Mouse (Mus musculus) megakaryocyte-erythroid progenitor cell, adult 5 weeks (primary cell): ENCODE measurements around the gene Bub1b. TPM values are rescaled to one million over a fixed set of nuclear protein-coding genes. Genes with fewer than 3 reads are reported as not detected.

ENCODE experiments used
- polyA plus RNA-seq: library from polyadenylated mRNA; stranded (reverse); fragments of >175 nt; gene quantifications from 2 replicates; pipeline ENCODE4 v1.2.3, GENCODE M21; 2012

Gene Bub1b
- polyA plus RNA-seq: 13.7 and 14.8 TPM in 2 replicates

GRCm38 (mm10) chr2:118597673-118598568 lies at the start of gene Bub1b:
Gene Bub1b (plus strand): TSS chr2:118598211.

GRCm38 (mm10) chr2:118549507-118550473 lies 48.2 kb upstream of the Bub1b start, which contains the start of gene Bmf:
Gene Bmf (minus strand): TSS chr2:118549687.

GRCm38 (mm10) chr2:118662902-118663803 lies 65.1 kb downstream of the Bub1b start, which contains the start of gene Pak6:
Gene Pak6 (plus strand): TSS chr2:118663303.

Other genes starting within 250 kb of the Bub1b start
- gene Gpr176, start 224.8 kb upstream of the Bub1b start, polyA plus RNA-seq: 0.05 TPM in 1 of 2 replicates, not detected in the other
- 8.4 and 11.5 TPM in 2 replicates for gene Eif2ak4, start 209.6 kb upstream of the Bub1b start, polyA plus RNA-seq
- gene Srp14, start 118.5 kb upstream of the Bub1b start, polyA plus RNA-seq: 95.7 and 104 TPM in 2 replicates
- 2.5 and 12.5 TPM in 2 replicates for gene Bmf, start 48.5 kb upstream of the Bub1b start, polyA plus RNA-seq
- 1.2 and 1.9 TPM in 2 replicates for gene Pak6, start 65.1 kb downstream of the Bub1b start, polyA plus RNA-seq
- gene Ankrd63, start 105.8 kb downstream of the Bub1b start, polyA plus RNA-seq: 0.72 and 2.2 TPM in 2 replicates
- 96.3 and 125 TPM in 2 replicates for gene Plcb2, start 130.2 kb downstream of the Bub1b start, polyA plus RNA-seq
- gene Inafm2, start 147.5 kb downstream of the Bub1b start, polyA plus RNA-seq: 39.8 and 40.6 TPM in 2 replicates
- gene Ccdc9b, start 164.4 kb downstream of the Bub1b start, polyA plus RNA-seq: 0.35 and 0.38 TPM in 2 replicates
- not detected in 2 replicates for gene Phgr1, start 174.6 kb downstream of the Bub1b start, polyA plus RNA-seq
- gene Disp2, start 181.5 kb downstream of the Bub1b start, polyA plus RNA-seq: 0.04 and 0.06 TPM in 2 replicates
- 96.3 and 140 TPM in 2 replicates for gene Knstrn, start 215.8 kb downstream of the Bub1b start, polyA plus RNA-seq